Mouse (Mus musculus): Measurements from ENCODE around the gene Atp6v0d1. TPM values are rescaled to one million over a fixed set of nuclear protein-coding genes. Genes with fewer than 3 reads are reported as not detected.

Atp6v0d1 gene
- polyA plus RNA-seq, 1 experiment from 2014 or later, result 112 TPM

GRCm38 (mm10) chr8:105536546-105536945 is 29.3 kb downstream of the Atp6v0d1 start:
- no peak for TF ChIP-seq CTCF (IDR thresholded peaks at IDR 0.05; ENCODE audit: low read depth)

GRCm38 (mm10) chr8:105533892-105534329 is 31.9 kb downstream of the Atp6v0d1 start:
- DNase-seq (ENCODE audit: low spot score) (peak; percentile 89), ATAC-seq (replicated peaks; ENCODE audit: low FRiP score, low read depth) (peak; percentile 52)
- peak overlapping the region; percentile 71 for H3K27ac ChIP-seq
- no peak overlapping the region for H3K4me2 ChIP-seq (ENCODE audit: low read length)
- no peaks in the 10 kb centered on the region for H3K9me3 ChIP-seq (replicated peaks; ENCODE audit: low read length)
- H3K27me3 ChIP-seq (ENCODE audit: insufficient read depth, low read length), result no peaks in the 10 kb centered on the region
- H3K4me3 ChIP-seq (replicated peaks; ENCODE audit: low read depth, low read length), result no peak overlapping the region
- peaks cover 20% of the 10 kb centered on the region for H3K36me3 ChIP-seq (ENCODE audit: insufficient read depth, low read length)
- TF ChIP-seq CTCF (IDR thresholded peaks at IDR 0.05; ENCODE audit: low read depth), result peak; percentile 93
- peaks cover 17% of the 10 kb centered on the region; the same call in 1 of the 2 replicates for H3K4me1 ChIP-seq (replicated peaks; ENCODE audit: insufficient read depth, low read length)
- H3K9ac ChIP-seq (ENCODE audit: low read depth, low read length), result no peak overlapping the region
- 0% methylated on average over 1 of the region's 1 CpGs for WGBS

More at GRCm38 (mm10) chr8:105536546-105536945, 29.3 kb downstream of the Atp6v0d1 start:
- peaks cover 27% of the 10 kb centered on the region for H3K36me3 ChIP-seq (ENCODE audit: insufficient read depth, low read length)
- 0 out of 2 replicates have a peak, but pooled peaks cover 7% of the 10 kb centered on the region for H3K4me1 ChIP-seq (replicated peaks; ENCODE audit: insufficient read depth, low read length)
- WGBS, result 76% methylated on average over 3 of the region's 3 CpGs
- no peak for ATAC-seq (replicated peaks; ENCODE audit: low FRiP score, low read depth)
- H3K4me3 ChIP-seq (replicated peaks; ENCODE audit: low read depth, low read length), result no peak overlapping the region
- no peak overlapping the region for H3K27ac ChIP-seq
- H3K9ac ChIP-seq (ENCODE audit: low read depth, low read length), result no peak overlapping the region
- H3K27me3 ChIP-seq (ENCODE audit: insufficient read depth, low read length), result no peaks in the 10 kb centered on the region
- H3K4me2 ChIP-seq (ENCODE audit: low read length), result no peak overlapping the region
- H3K9me3 ChIP-seq (replicated peaks; ENCODE audit: low read length), result no peaks in the 10 kb centered on the region
- DNase-seq (ENCODE audit: low spot score), result no peak

GRCm38 (mm10) chr8:105533439-105533838 is 32.4 kb downstream of the Atp6v0d1 start:
- Histone ChIP-seq H3K4me1 (replicated peaks; ENCODE audit: insufficient read depth, low read length) (peaks cover 19% of the 10 kb centered on the region; the same call in 1 of the 2 replicates), H3K27ac (peak overlapping the region; percentile 71), H3K4me2 (ENCODE audit: low read length) (no peak overlapping the region), H3K9me3 (replicated peaks; ENCODE audit: low read length) (no peaks in the 10 kb centered on the region), H3K4me3 (replicated peaks; ENCODE audit: low read depth, low read length) (no peak overlapping the region), H3K36me3 (ENCODE audit: insufficient read depth, low read length) (peaks cover 20% of the 10 kb centered on the region), H3K9ac (ENCODE audit: low read depth, low read length) (0 out of 2 replicates have a peak overlapping the region, but pooled peaks have one; percentile 4), H3K27me3 (ENCODE audit: insufficient read depth, low read length) (no peaks in the 10 kb centered on the region)
- TF ChIP-seq CTCF (IDR thresholded peaks at IDR 0.05; ENCODE audit: low read depth), result no peak
- DNase-seq (ENCODE audit: low spot score), result no peak
- 0 out of 2 replicates have a peak, but pooled peaks have one; percentile 6 for ATAC-seq (replicated peaks; ENCODE audit: low FRiP score, low read depth)
- WGBS, result 3% methylated on average over 2 of the region's 2 CpGs

GRCm38 (mm10) chr8:105531774-105532173 is 34.1 kb downstream of the Atp6v0d1 start:
- H3K4me1 ChIP-seq (replicated peaks; ENCODE audit: insufficient read depth, low read length), result peaks cover 19% of the 10 kb centered on the region; the same call in 1 of the 2 replicates
- H3K36me3 ChIP-seq (ENCODE audit: insufficient read depth, low read length), result peaks cover 9% of the 10 kb centered on the region; the same call in 1 of the 2 replicates
- no peak overlapping the region for H3K4me2 ChIP-seq (ENCODE audit: low read length)
- no peak for ATAC-seq (replicated peaks; ENCODE audit: low FRiP score, low read depth)
- DNase-seq (ENCODE audit: low spot score), result peak; percentile 60
- H3K27ac ChIP-seq, result no peak overlapping the region
- H3K27me3 ChIP-seq (ENCODE audit: insufficient read depth, low read length), result no peaks in the 10 kb centered on the region
- TF ChIP-seq CTCF (IDR thresholded peaks at IDR 0.05; ENCODE audit: low read depth), result peak; percentile 67
- H3K4me3 ChIP-seq (replicated peaks; ENCODE audit: low read depth, low read length), result no peak overlapping the region
- 69% methylated on average over 2 of the region's 2 CpGs for WGBS
- no peak overlapping the region for H3K9ac ChIP-seq (ENCODE audit: low read depth, low read length)
- no peaks in the 10 kb centered on the region for H3K9me3 ChIP-seq (replicated peaks; ENCODE audit: low read length)

GRCm38 (mm10) chr8:105529271-105529670 is 36.6 kb downstream of the Atp6v0d1 start:
- Histone ChIP-seq H3K9ac (ENCODE audit: low read depth, low read length) (no peak overlapping the region), H3K27ac (0 out of 2 replicates have a peak overlapping the region, but pooled peaks have one; percentile 6), H3K9me3 (replicated peaks; ENCODE audit: low read length) (no peaks in the 10 kb centered on the region), H3K4me3 (replicated peaks; ENCODE audit: low read depth, low read length) (no peak overlapping the region), H3K36me3 (ENCODE audit: insufficient read depth, low read length) (peaks cover 13% of the 10 kb centered on the region; the same call in 1 of the 2 replicates), H3K4me1 (replicated peaks; ENCODE audit: insufficient read depth, low read length) (peaks cover 19% of the 10 kb centered on the region; the same call in 1 of the 2 replicates), H3K27me3 (ENCODE audit: insufficient read depth, low read length) (no peaks in the 10 kb centered on the region), H3K4me2 (ENCODE audit: low read length) (no peak overlapping the region)
- ATAC-seq (replicated peaks; ENCODE audit: low FRiP score, low read depth) (no peak), DNase-seq (ENCODE audit: low spot score) (peak; percentile 57)
- WGBS, result 42% methylated on average over 3 of the region's 3 CpGs
- TF ChIP-seq CTCF (IDR thresholded peaks at IDR 0.05; ENCODE audit: low read depth), result no peak

- no peak overlapping the region for H3K4me3 ChIP-seq (replicated peaks; ENCODE audit: low read depth, low read length)
- H3K9me3 ChIP-seq (replicated peaks; ENCODE audit: low read length), result no peaks in the 10 kb centered on the region
- 94% methylated on average over 1 of the region's 1 CpGs for WGBS
- peaks cover 15% of the 10 kb centered on the region; the same call in 1 of the 2 replicates for H3K36me3 ChIP-seq (ENCODE audit: insufficient read depth, low read length)
- H3K27me3 ChIP-seq (ENCODE audit: insufficient read depth, low read length), result no peaks in the 10 kb centered on the region
- H3K27ac ChIP-seq, result 0 out of 2 replicates have a peak overlapping the region, but pooled peaks have one; percentile 25
- no peak overlapping the region for H3K9ac ChIP-seq (ENCODE audit: low read depth, low read length)
- peaks cover 13% of the 10 kb centered on the region; the same call in 1 of the 2 replicates for H3K4me1 ChIP-seq (replicated peaks; ENCODE audit: insufficient read depth, low read length)
- no peak for TF ChIP-seq CTCF (IDR thresholded peaks at IDR 0.05; ENCODE audit: low read depth)
- no peak overlapping the region for H3K4me2 ChIP-seq (ENCODE audit: low read length)
- no peak for DNase-seq (ENCODE audit: low spot score)
- no peak for ATAC-seq (replicated peaks; ENCODE audit: low FRiP score, low read depth)
These were observed 37.6 kb downstream of the Atp6v0d1 start for GRCm38 (mm10) chr8:105528206-105528605.

Data from kidney, postnatal 0 days (tissue).